Mouse (Mus musculus) forebrain, embryonic 11.5 days (tissue): ENCODE measurements around the gene Gm14406. TPM values are rescaled to one million over a fixed set of nuclear protein-coding genes. Genes with fewer than 3 reads are reported as not detected.

Experiments
- ATAC-seq: fragments of 200-750 bp; cut with Nextera tagmentation; replicated peaks from 2 replicates; pipeline ENCODE4 v1.8.0; 2017; ENCODE audit warnings: moderate TSS enrichment; ENCODE audit not compliant: low FRiP score
- DNase-seq: peaks from one replicate; pipeline ENCODE4 v3.0.0-alpha.2; 2017; ENCODE audit warnings: low spot score
- H3K27ac ChIP-seq: fragments of 300-500 bp; sonication (generic); 2 replicates; pipeline ENCODE4 v1.5.1; 2014; ENCODE audit warnings: low read depth, low read length
- H3K27me3 ChIP-seq: fragments of 300-500 bp; sonication (generic); 2 replicates; pipeline ENCODE4 v1.6.1; 2014; ENCODE audit warnings: mild to moderate bottlenecking, low read length, mixed read lengths; ENCODE audit not compliant: control insufficient read depth, insufficient read depth
- H3K36me3 ChIP-seq: fragments of 300-500 bp; sonication (generic); 2 replicates; pipeline ENCODE4 v1.6.1; 2014; ENCODE audit warnings: mild to moderate bottlenecking, low read length, moderate library complexity, mixed read lengths; ENCODE audit not compliant: control insufficient read depth, insufficient read depth
- H3K4me1 ChIP-seq: fragments of 300-500 bp; sonication (generic); replicated peaks from 2 replicates; pipeline ENCODE4 v1.6.1; 2014; ENCODE audit warnings: low read length, mixed read lengths; ENCODE audit not compliant: control insufficient read depth, insufficient read depth
- H3K4me2 ChIP-seq: fragments of 300-500 bp; sonication (generic); 2 replicates; pipeline ENCODE4 v1.6.1; 2014; ENCODE audit warnings: low read depth, mild to moderate bottlenecking, low read length, moderate library complexity, mixed read lengths; ENCODE audit not compliant: severe bottlenecking
- H3K4me3 ChIP-seq: fragments of 300-500 bp; sonication (generic); 2 replicates; pipeline ENCODE4 v1.5.1; 2014; ENCODE audit warnings: low read depth, low read length
- H3K9ac ChIP-seq: fragments of 300-500 bp; sonication (generic); 2 replicates; pipeline ENCODE4 v1.6.1; 2014; ENCODE audit warnings: low read length
- H3K9me3 ChIP-seq: fragments of 300-500 bp; sonication (generic); 2 replicates; pipeline ENCODE4 v1.6.1; 2016; ENCODE audit warnings: low read length, mixed read lengths; ENCODE audit not compliant: control insufficient read depth
- WGBS: fragments of 180-500 bp; shearing (Covaris S2); extraction: QIAGEN DNeasy Blood & Tissue Kit; methylation state at CpG from one replicate; pipeline ENCODE4 v1.1.7; 2014; 5-methylcytosine and 5-hydroxymethylcytosine counted together
- polyA plus RNA-seq: library from polyadenylated mRNA; unstranded; fragments of >200 nt; fragmentation: Nextera tagmentation; extraction: Ambion mirVana; gene quantifications from 2 replicates; pipeline ENCODE4 v1.2.1, GENCODE M21; 2014

Gm14406 gene
- polyA plus RNA-seq, 1 experiment from 2014 or later = not detected

- DNase-seq = no peak
- WGBS = 94% methylated on average over 20 of the region's 20 CpGs
- H3K4me1 ChIP-seq = no peaks in the 10 kb centered on the region
- no peak overlapping the region for H3K4me2 ChIP-seq
- H3K4me3 ChIP-seq = no peak overlapping the region
- ATAC-seq = no peak
- H3K9ac ChIP-seq = no peak overlapping the region
- no peak overlapping the region for H3K27ac ChIP-seq
- H3K27me3 ChIP-seq = no peaks in the 10 kb centered on the region
- peaks cover 3% of the 10 kb centered on the region; the same call in 1 of the 2 replicates for H3K9me3 ChIP-seq
- no peaks in the 10 kb centered on the region for H3K36me3 ChIP-seq
These were observed 54.9 kb downstream of the Gm14406 start for GRCm38 (mm10) chr2:177523061-177523460.

- Histone ChIP-seq H3K4me3 (no peak overlapping the region), H3K4me2 (no peak overlapping the region), H3K36me3 (no peaks in the 10 kb centered on the region), H3K9me3 (peaks cover 3% of the 10 kb centered on the region; the same call in 1 of the 2 replicates), H3K27ac (no peak overlapping the region), H3K9ac (no peak overlapping the region), H3K4me1 (no peaks in the 10 kb centered on the region), H3K27me3 (no peaks in the 10 kb centered on the region)
- ATAC-seq (no peak), DNase-seq (no peak)
- 86% methylated on average over 8 of the region's 8 CpGs for WGBS
These were observed 58.0 kb downstream of the Gm14406 start for GRCm38 (mm10) chr2:177520035-177520434.

Other genes starting within 250 kb of the Gm14406 start
- gene Gm14418, start 179.9 kb downstream of the Gm14406 start, polyA plus RNA-seq = 11.3 and 12.5 TPM in 2 replicates
- 12.3 and 15.2 TPM in 2 replicates for gene Zfp970, start 113.5 kb downstream of the Gm14406 start, polyA plus RNA-seq
- 5.5 and 5.8 TPM in 2 replicates for gene Gm14403, start 80.0 kb downstream of the Gm14406 start, polyA plus RNA-seq
- 10.6 and 14.2 TPM in 2 replicates for gene Gm14322, start 181.1 kb upstream of the Gm14406 start, polyA plus RNA-seq